Mouse (Mus musculus) cortical plate, adult 2 months (tissue): ENCODE data around the gene Calcoco1.
"Not testable (repeated sequence)": the region's sequence is repeated elsewhere in the genome, so short reads cannot be mapped to it uniquely, and the experiment has no call there.

Experiments used
- CTCF ChIP-seq: fragments of 200-500 bp; IDR thresholded peaks from 2 replicates; pipeline ENCODE4 v1.5.1; 2011; ENCODE audit warnings: mild to moderate bottlenecking, control low read depth, low read length; ENCODE audit not compliant: insufficient read depth; ENCODE audit errors: extremely low read depth
- POLR2A ChIP-seq: fragments of 200-500 bp; IDR thresholded peaks from 2 replicates; pipeline ENCODE4 v1.6.1; 2011; ENCODE audit warnings: mild to moderate bottlenecking, low read length, control low read depth; ENCODE audit not compliant: insufficient read depth; ENCODE audit errors: extremely low read depth

DNA sequence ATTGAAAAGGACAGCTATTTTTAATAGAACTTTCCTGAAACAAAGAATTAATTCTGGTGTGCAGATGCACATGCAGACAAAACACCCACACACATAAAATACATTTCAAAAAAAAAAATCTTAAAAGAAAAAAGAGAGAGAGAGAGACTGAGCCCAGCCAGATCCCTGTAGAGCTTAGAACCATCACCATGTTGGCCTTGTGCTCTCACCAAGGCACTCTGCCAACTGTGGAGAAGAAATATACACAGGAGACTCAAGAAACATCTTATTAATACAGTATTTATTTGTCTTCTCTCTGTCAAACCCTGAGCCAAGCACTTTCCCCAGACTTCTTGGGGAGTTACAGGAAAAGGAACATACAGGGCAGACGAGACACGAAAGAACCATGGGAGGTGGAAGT lies 59.4 kb downstream of the Calcoco1 start:
- TF ChIP-seq CTCF, POLR2A: not testable (repeated sequence)
